Mouse (Mus musculus) frontal cortex, postnatal 10 days (tissue): ENCODE data around the gene Slc12a6.

Experiments
- DNase-seq, 2 experiments: peaks; one replicate each; pipeline ENCODE4 v3.0.0; 2022; ENCODE audit warnings: low spot score in 2 of 2, mixed read lengths in 1 of 2

Slc12a6 gene

GRCm38 (mm10) chr2:112328069-112328777, 62.6 kb downstream of the Slc12a6 start:
- DNase-seq = no peak

GRCm38 (mm10) chr2:112332051-112332898, 66.7 kb downstream of the Slc12a6 start:
- DNase-seq = no peak

- no peak for DNase-seq
Observed at GRCm38 (mm10) chr2:112337211-112337610, 71.6 kb downstream of the Slc12a6 start.

GRCm38 (mm10) chr2:112339736-112340135, 74.1 kb downstream of the Slc12a6 start:
- DNase-seq = no peak

- DNase-seq = no peak
Observed at GRCm38 (mm10) chr2:112341117-112341516, 75.5 kb downstream of the Slc12a6 start.

GRCm38 (mm10) chr2:112348246-112348645, 82.6 kb downstream of the Slc12a6 start:
- no peak for DNase-seq

GRCm38 (mm10) chr2:112353685-112354455, 88.2 kb downstream of the Slc12a6 start:
- DNase-seq = no peak

- DNase-seq = no peak
Observed at GRCm38 (mm10) chr2:112359611-112360010, 94.0 kb downstream of the Slc12a6 start.

- DNase-seq = no peak
Observed at GRCm38 (mm10) chr2:112360012-112360780, 94.6 kb downstream of the Slc12a6 start.

- DNase-seq = no peak
Observed at GRCm38 (mm10) chr2:112360781-112361169, 95.2 kb downstream of the Slc12a6 start.

- peak in 1 of 2 experiments; percentile 8 for DNase-seq
Observed at GRCm38 (mm10) chr2:112367222-112367621, 101.6 kb downstream of the Slc12a6 start.

GRCm38 (mm10) chr2:112367726-112368673, 102.4 kb downstream of the Slc12a6 start, which contains the start of gene Emc4:
TSS of gene Emc4 (minus strand) at chr2:112368027.
- DNase-seq = peak; percentile 81 to 89

GRCm38 (mm10) chr2:112369941-112370340, 104.3 kb downstream of the Slc12a6 start:
- no peak for DNase-seq

GRCm38 (mm10) chr2:112373141-112373540, 107.5 kb downstream of the Slc12a6 start:
- DNase-seq = no peak

GRCm38 (mm10) chr2:112374610-112375009, 109.0 kb downstream of the Slc12a6 start:
- DNase-seq = no peak

- DNase-seq = peak; percentile 81 to 89
Observed at GRCm38 (mm10) chr2:112378973-112379898, 113.6 kb downstream of the Slc12a6 start, which contains the start of gene Katnbl1. TSS of gene Katnbl1 (plus strand) at chr2:112379211.

- no peak for DNase-seq
Observed at GRCm38 (mm10) chr2:112380131-112380530, 114.5 kb downstream of the Slc12a6 start.

GRCm38 (mm10) chr2:112381219-112381618, 115.6 kb downstream of the Slc12a6 start:
- no peak for DNase-seq

GRCm38 (mm10) chr2:112390843-112391242, 125.2 kb downstream of the Slc12a6 start:
- DNase-seq = no peak
